Mouse (Mus musculus): Measurements from ENCODE around the gene Apol8. TPM values are rescaled to one million over a fixed set of nuclear protein-coding genes. Genes with fewer than 3 reads are reported as not detected.

Apol8 gene
- total and polyA plus RNA-seq, 3 experiments, result 0.14 to 0.15 TPM; not detected in 1

GRCm38 (mm10) chr15:77782449-77783014 lies 25.7 kb upstream of the Apol8 start (continued):
- peak; percentile 81 for TF ChIP-seq SMC3 (IDR thresholded peaks at IDR 0.05; ENCODE audit: low read depth, low read length)
- no peak for TF ChIP-seq USF1 (IDR thresholded peaks at IDR 0.05; ENCODE audit: low read depth, low read length)
- TF ChIP-seq TCF12 (IDR thresholded peaks at IDR 0.05; ENCODE audit: low read depth, low read length), result no peak
- no peak for TF ChIP-seq UBTF (IDR thresholded peaks at IDR 0.05; ENCODE audit: low read depth, low read length)
- TF ChIP-seq KAT2A (IDR thresholded peaks at IDR 0.05; ENCODE audit: insufficient replicate concordance, low read length), result no peak
- TF ChIP-seq CTCF (conservative IDR thresholded peaks at IDR 0.05 in 1 of 2, IDR thresholded peaks at IDR 0.05 in 1 of 2; ENCODE audit: low read depth in 2 of 2, low read length in 2 of 2), result peak; percentile 42 to 75; a peak in 3 of 4 replicates
- no peak for TF ChIP-seq EP300 (IDR thresholded peaks at IDR 0.05; ENCODE audit: low read length)

- peaks cover 0 to 4% of the 10 kb centered on the region in 2 experiments; a peak in 1 of 4 replicates for H3K4me1 ChIP-seq (ENCODE audit: control insufficient read depth in 1 of 2, insufficient read depth in 2 of 2)
- H3K27ac ChIP-seq (ENCODE audit: insufficient read depth, low read depth), result no peak overlapping the region
- H3K4me3 ChIP-seq (replicated peaks in 1 of 3; ENCODE audit: low read depth in 2 of 3, low read length in 2 of 3, poor library complexity in 1 of 3), result no peak overlapping the region
- dilution Hi-C loops (cut with MboI; ENCODE audit: extremely low pct_ligation_motif_present, extremely low pct_unique_long_range_greater_than_20kb, low sequenced_read_pairs) (no loop called here), in situ Hi-C loops (cut with MboI; ENCODE audit: low pct_ligation_motif_present, low pct_unique_long_range_greater_than_20kb, low sequenced_read_pairs) (loop anchor here (10.0 kb wide), 1 partner anchor 139 kb away; no protein-coding TSS in a partner anchor)
- H3K27me3 ChIP-seq (replicated peaks), result no peaks in the 10 kb centered on the region
- no peaks in the 10 kb centered on the region for H3K79me2 ChIP-seq (replicated peaks; ENCODE audit: control insufficient read depth, extremely low read depth, insufficient read depth, poor library complexity, severe bottlenecking)
- no peaks in the 10 kb centered on the region for H3K9me3 ChIP-seq (replicated peaks; ENCODE audit: low read length)
- H3K4me2 ChIP-seq (ENCODE audit: insufficient read depth, low read depth, poor library complexity, severe bottlenecking), result no peak overlapping the region
- TF ChIP-seq NELFE (IDR thresholded peaks at IDR 0.05; ENCODE audit: low read depth, low read length) (peak; percentile 42; the same call in 1 of the 2 replicates), CTCF (conservative IDR thresholded peaks at IDR 0.05 in 1 of 2, IDR thresholded peaks at IDR 0.05 in 1 of 2; ENCODE audit: low read depth in 2 of 2, low read length in 2 of 2) (peak; percentile 90 to 94), MAX (IDR thresholded peaks at IDR 0.05; ENCODE audit: low read length) (no peak), MEF2A (IDR thresholded peaks at IDR 0.05; ENCODE audit: borderline replicate concordance, low read depth, low read length) (no peak), MYC (IDR thresholded peaks at IDR 0.05; ENCODE audit: low read depth, low read length) (no peak), IRF4 (IDR thresholded peaks at IDR 0.05; ENCODE audit: low read depth, low read length) (peak; percentile 34; the same call in 1 of the 2 replicates), USF1 (IDR thresholded peaks at IDR 0.05; ENCODE audit: low read depth, low read length) (no peak), TCF12 (IDR thresholded peaks at IDR 0.05; ENCODE audit: low read depth, low read length) (0 out of 2 replicates have a peak, but pooled peaks have one; percentile 25), SMC3 (IDR thresholded peaks at IDR 0.05; ENCODE audit: low read depth, low read length) (peak; percentile 92), MXI1 (IDR thresholded peaks at IDR 0.05; ENCODE audit: low read depth, low read length) (no peak), CHD1 (IDR thresholded peaks at IDR 0.05; ENCODE audit: low read depth, low read length) (no peak), HCFC1 (IDR thresholded peaks at IDR 0.05; ENCODE audit: low read depth, low read length) (no peak), TBP (conservative IDR thresholded peaks at IDR 0.05; ENCODE audit: low read depth, low read length) (no peak), ELF1 (IDR thresholded peaks at IDR 0.05; ENCODE audit: low read depth, low read length) (no peak), ZC3H11A (IDR thresholded peaks at IDR 0.05; ENCODE audit: low read depth, low read length) (peak; percentile 53; the same call in 1 of the 2 replicates), RAD21 (IDR thresholded peaks at IDR 0.05; ENCODE audit: low read depth, low read length) (peak; percentile 58)
- no peak overlapping the region for H3K9ac ChIP-seq (ENCODE audit: insufficient read depth, low read depth)
- DNase-seq (ENCODE audit: extremely low read depth), result peak; percentile 75
- peaks cover 92 to 99% of the 10 kb centered on the region in 2 experiments for H3K36me3 ChIP-seq (replicated peaks in 1 of 2; ENCODE audit: control insufficient read depth in 1 of 2, insufficient read depth in 1 of 2, low read length in 1 of 2)
These were observed 18.6 kb upstream of the Apol8 start for GRCm38 (mm10) chr15:77775186-77775963.

Data from CH12.LX (cell line).